Mouse (Mus musculus) brain, embryonic 14.5 days (tissue): ENCODE measurements around the gene C2cd4a.

Experiments
- CTCF ChIP-seq: fragments of 200-500 bp; IDR thresholded peaks from 2 replicates; pipeline ENCODE4 v1.5.1; 2012; ENCODE audit warnings: inconsistent platforms, mild to moderate bottlenecking, moderate library complexity, borderline replicate concordance; ENCODE audit not compliant: insufficient read depth, insufficient read length; ENCODE audit errors: extremely low read depth
- POLR2A ChIP-seq: fragments of 200-500 bp; IDR thresholded peaks from 2 replicates; pipeline ENCODE4 v1.6.1; 2012; ENCODE audit warnings: mild to moderate bottlenecking, inconsistent platforms, borderline replicate concordance; ENCODE audit not compliant: poor library complexity, insufficient read depth, insufficient read length, severe bottlenecking; ENCODE audit errors: extremely low read depth

GRCm38 (mm10) chr9:67810527-67810926, 21.6 kb downstream of the C2cd4a start:
- no peak for TF ChIP-seq POLR2A
- TF ChIP-seq CTCF, result peak; percentile 27; the same call in 1 of the 2 replicates
